Mouse (Mus musculus) myocyte (in vitro differentiated cells): ENCODE results near the gene Baiap2l2.

ENCODE experiments used
- CEBPB ChIP-seq: IDR thresholded peaks from 2 replicates; pipeline ENCODE4 v1.6.1; 2011; ENCODE audit warnings: mild to moderate bottlenecking, moderate library complexity; ENCODE audit not compliant: poor library complexity, insufficient read depth, severe bottlenecking
- E2F4 ChIP-seq: IDR thresholded peaks from one replicate; pipeline ENCODE4 v1.6.1; 2011; ENCODE audit warnings: mild to moderate bottlenecking, control low read depth, moderate library complexity; ENCODE audit not compliant: insufficient read depth
- MAX ChIP-seq: IDR thresholded peaks from one replicate; pipeline ENCODE4 v1.6.1; 2011; ENCODE audit warnings: low read depth, mild to moderate bottlenecking, control low read depth
- MYOG ChIP-seq, 3 experiments: IDR thresholded peaks; one replicate each; pipeline ENCODE4 v1.6.1; 2011; ENCODE audit warnings: control low read depth in 2 of 3, low read depth in 2 of 3, mild to moderate bottlenecking in 2 of 3; ENCODE audit not compliant: insufficient read length in 2 of 3, control insufficient read depth in 1 of 3, insufficient read depth in 1 of 3
- POLR2A ChIP-seq: IDR thresholded peaks from one replicate; pipeline ENCODE4 v1.6.1; 2011; ENCODE audit warnings: low read depth, mild to moderate bottlenecking, control low read depth, moderate library complexity; ENCODE audit not compliant: insufficient read length
- POLR2AphosphoS2 ChIP-seq: IDR thresholded peaks from one replicate; pipeline ENCODE4 v1.6.1; 2011; ENCODE audit warnings: low read depth, control low read depth; ENCODE audit not compliant: insufficient read length
- SRF ChIP-seq: IDR thresholded peaks from one replicate; pipeline ENCODE4 v1.6.1; 2011; ENCODE audit warnings: low read depth; ENCODE audit not compliant: control insufficient read depth, insufficient read length
- TCF12 ChIP-seq: IDR thresholded peaks from one replicate; pipeline ENCODE4 v1.6.1; 2011; ENCODE audit warnings: mild to moderate bottlenecking, control low read depth; ENCODE audit not compliant: poor library complexity, insufficient read depth, severe bottlenecking
- USF1 ChIP-seq: IDR thresholded peaks from one replicate; pipeline ENCODE4 v1.6.1; 2011; ENCODE audit warnings: low read depth, mild to moderate bottlenecking, control low read depth, moderate library complexity

DNA sequence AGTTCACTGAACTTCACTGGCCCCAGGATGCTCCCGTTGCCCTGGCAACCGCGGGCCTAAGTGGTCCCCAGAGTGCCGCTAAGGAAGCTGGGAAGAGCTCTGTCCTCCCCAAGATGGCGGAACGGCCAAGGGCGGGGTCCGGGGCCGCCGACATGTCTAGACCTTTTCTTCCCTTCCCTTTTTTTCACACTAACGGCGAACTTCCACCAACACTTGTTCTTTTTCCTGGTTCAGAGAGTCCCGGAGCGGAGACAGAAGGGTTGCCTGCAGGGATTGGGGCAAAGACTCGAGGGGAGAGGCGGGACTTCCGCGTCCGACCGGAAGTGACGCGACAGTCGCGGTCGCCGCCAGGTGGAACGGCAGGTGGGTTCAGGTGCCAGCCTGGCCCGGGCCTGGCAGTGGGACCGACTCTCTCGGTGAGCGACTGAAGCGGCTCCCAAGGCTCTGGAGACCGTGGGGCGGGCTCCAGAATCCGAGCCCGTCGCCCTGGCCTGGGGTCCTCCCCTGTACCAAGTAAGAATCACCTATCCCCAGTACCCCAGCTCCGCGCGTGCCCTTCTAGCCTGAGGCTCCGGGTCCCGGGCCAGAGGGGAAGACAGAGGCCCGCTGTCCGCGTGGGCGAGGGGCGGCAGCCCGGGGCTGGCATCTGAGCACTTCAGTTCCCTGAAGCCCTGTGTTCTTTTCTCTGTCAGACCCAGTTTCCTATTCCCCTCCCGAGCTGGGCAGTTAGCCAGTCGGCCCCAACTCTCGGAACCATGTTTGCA lies 56.1 kb downstream of the Baiap2l2 start, which contains the start of the genes Pick1 and Gm49486:
- TF ChIP-seq POLR2A, result peak; percentile 56
- no peak for TF ChIP-seq MAX
- TF ChIP-seq E2F4, result no peak
- no peak for TF ChIP-seq USF1
- no peak for TF ChIP-seq SRF
- no peak for TF ChIP-seq CEBPB
- TF ChIP-seq MYOG (IDR thresholded peaks at IDR 0.05; ENCODE audit: control insufficient read depth in 1 of 3, insufficient read depth in 1 of 3, insufficient read length in 2 of 3, low read depth in 2 of 3), result peak in 1 of 3 experiments; percentile 65
- TF ChIP-seq TCF12, result no peak
- TF ChIP-seq POLR2AphosphoS2, result peak; percentile 39
